Mouse (Mus musculus): ENCODE results near the gene Hsd17b7. TPM values are rescaled to one million over a fixed set of nuclear protein-coding genes. Genes with fewer than 3 reads are reported as not detected.

Hsd17b7 gene
- total and polyA plus RNA-seq, 2 experiments from 2014 or later: 20.9 to 29.0 TPM

- ATAC-seq (no peak; the same call in 1 of the 2 replicates), DNase-seq (peak; percentile 86)
- peak; percentile 85 for TF ChIP-seq CTCF (IDR thresholded peaks at IDR 0.05; ENCODE audit: low read depth)
- no peaks in the 10 kb centered on the region for H3K36me3 ChIP-seq (ENCODE audit: insufficient read depth)
- no peaks in the 10 kb centered on the region for H3K9me3 ChIP-seq (ENCODE audit: low read length)
- H3K4me2 ChIP-seq (ENCODE audit: low read depth): no peak overlapping the region
- no peak overlapping the region for H3K4me3 ChIP-seq (ENCODE audit: low read depth, low read length)
- no peak overlapping the region for H3K27ac ChIP-seq (ENCODE audit: low read depth, low read length)
- no peak overlapping the region for H3K9ac ChIP-seq
- H3K4me1 ChIP-seq (ENCODE audit: insufficient read depth): 0 out of 2 replicates have a peak, but pooled peaks cover 4% of the 10 kb centered on the region
- 7% methylated on average over 2 of the region's 2 CpGs for WGBS
- no peaks in the 10 kb centered on the region for H3K27me3 ChIP-seq (ENCODE audit: insufficient read depth, low read length)
Measured at GRCm38 (mm10) chr1:169939345-169939744, 29.7 kb downstream of the Hsd17b7 start.

DNA sequence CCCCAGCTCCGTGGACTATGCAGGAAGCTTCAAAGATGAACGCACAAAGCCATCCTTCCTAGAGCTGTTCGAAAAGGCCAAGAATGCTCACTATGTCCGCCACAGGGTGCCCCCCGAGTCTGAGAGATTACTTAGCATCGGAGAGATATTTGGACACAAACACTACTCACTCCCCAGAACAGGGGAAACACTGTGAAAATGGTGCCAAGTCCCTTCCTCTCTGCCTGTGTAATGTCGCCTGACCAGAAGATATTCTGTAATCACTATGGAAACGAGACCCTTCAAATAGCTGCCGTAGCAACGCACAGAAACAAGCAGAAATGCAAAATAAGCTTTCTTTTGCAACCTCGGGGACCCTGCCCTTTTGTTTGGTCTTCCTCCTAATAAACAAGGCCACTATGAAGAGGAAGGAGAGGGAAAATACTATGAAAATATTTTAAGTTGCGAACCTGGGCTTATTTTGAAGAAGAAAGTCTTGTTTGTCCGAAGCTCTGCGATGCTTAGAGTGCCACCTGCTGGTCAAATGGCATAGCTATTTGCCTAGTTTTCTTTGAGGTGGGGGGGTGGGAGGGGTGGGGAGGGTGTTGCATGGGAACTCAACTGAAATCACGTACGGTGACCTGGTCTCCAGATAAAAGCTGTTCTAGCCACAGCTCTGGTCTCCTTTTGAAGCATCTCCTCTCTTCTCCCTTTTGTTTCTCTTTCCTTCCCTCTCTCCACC is 34.9 kb downstream of the Hsd17b7 start:
- peak overlapping the region; percentile 51 for H3K4me2 ChIP-seq (ENCODE audit: low read depth)
- no peaks in the 10 kb centered on the region for H3K36me3 ChIP-seq (ENCODE audit: insufficient read depth)
- peaks cover 12% of the 10 kb centered on the region for H3K4me1 ChIP-seq (ENCODE audit: insufficient read depth)
- peak overlapping the region; percentile 78 for H3K27ac ChIP-seq (ENCODE audit: low read depth, low read length)
- H3K9me3 ChIP-seq (ENCODE audit: low read length): no peaks in the 10 kb centered on the region
- 9% methylated on average over 16 of the region's 16 CpGs for WGBS
- ATAC-seq (peak; percentile 87), DNase-seq (peak; percentile 86)
- H3K27me3 ChIP-seq (ENCODE audit: insufficient read depth, low read length): no peaks in the 10 kb centered on the region
- peak overlapping the region; percentile 35 for H3K4me3 ChIP-seq (ENCODE audit: low read depth, low read length)
- H3K9ac ChIP-seq: peak overlapping the region; percentile 43; the same call in 1 of the 2 replicates
- peak; percentile 72 for TF ChIP-seq CTCF (IDR thresholded peaks at IDR 0.05; ENCODE audit: low read depth)

DNA sequence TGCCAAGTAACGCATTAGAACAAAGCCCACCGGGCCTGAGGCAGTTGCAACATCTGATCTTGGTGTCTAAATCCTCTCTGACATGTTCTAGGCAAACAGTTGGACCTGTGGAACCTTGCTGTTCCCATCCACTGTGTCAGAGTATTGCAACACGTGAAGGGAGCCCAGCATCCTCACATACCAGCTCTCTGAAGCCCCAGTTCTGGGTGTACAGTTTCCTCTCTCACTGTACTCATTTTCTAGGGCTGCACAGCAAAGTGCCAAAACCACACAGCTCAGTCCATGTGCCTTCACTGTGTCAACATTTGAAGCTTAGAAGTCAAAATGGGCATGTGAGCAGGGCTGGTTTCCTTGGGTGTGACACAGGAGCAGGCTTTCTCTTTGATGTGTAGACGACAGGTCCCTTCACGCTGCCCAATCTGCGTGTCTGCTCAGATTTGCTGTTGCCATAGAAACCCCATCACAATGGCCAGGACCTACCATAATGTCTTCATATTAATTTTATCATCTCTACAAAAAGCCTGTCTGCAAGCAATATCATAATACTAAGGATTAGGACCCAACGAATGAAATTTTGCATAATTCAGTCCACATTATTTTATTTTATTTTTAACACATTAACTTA is 36.8 kb downstream of the Hsd17b7 start:
- no peaks in the 10 kb centered on the region for H3K9me3 ChIP-seq (ENCODE audit: low read length)
- H3K4me3 ChIP-seq (ENCODE audit: low read depth, low read length): no peak overlapping the region
- H3K27me3 ChIP-seq (ENCODE audit: insufficient read depth, low read length): no peaks in the 10 kb centered on the region
- peak overlapping the region; percentile 59 for H3K27ac ChIP-seq (ENCODE audit: low read depth, low read length)
- DNase-seq (peak; percentile 48), ATAC-seq (peak; percentile 51)
- 47% methylated on average over 7 of the region's 7 CpGs for WGBS
- H3K4me2 ChIP-seq (ENCODE audit: low read depth): no peak overlapping the region
- no peak for TF ChIP-seq CTCF (IDR thresholded peaks at IDR 0.05; ENCODE audit: low read depth)
- H3K4me1 ChIP-seq (ENCODE audit: insufficient read depth): peaks cover 12% of the 10 kb centered on the region
- no peak overlapping the region for H3K9ac ChIP-seq
- H3K36me3 ChIP-seq (ENCODE audit: insufficient read depth): no peaks in the 10 kb centered on the region

GRCm38 (mm10) chr1:169931698-169932097 is 37.3 kb downstream of the Hsd17b7 start:
- H3K4me3 ChIP-seq (ENCODE audit: low read depth, low read length): no peak overlapping the region
- no peaks in the 10 kb centered on the region for H3K36me3 ChIP-seq (ENCODE audit: insufficient read depth)
- H3K4me1 ChIP-seq (ENCODE audit: insufficient read depth): peaks cover 12% of the 10 kb centered on the region
- WGBS: 79% methylated on average over 7 of the region's 7 CpGs
- no peak overlapping the region for H3K4me2 ChIP-seq (ENCODE audit: low read depth)
- no peak overlapping the region for H3K9ac ChIP-seq
- TF ChIP-seq CTCF (IDR thresholded peaks at IDR 0.05; ENCODE audit: low read depth): no peak
- H3K9me3 ChIP-seq (ENCODE audit: low read length): no peaks in the 10 kb centered on the region
- no peak for DNase-seq
- no peaks in the 10 kb centered on the region for H3K27me3 ChIP-seq (ENCODE audit: insufficient read depth, low read length)
- peak overlapping the region; percentile 59; the same call in 1 of the 2 replicates for H3K27ac ChIP-seq (ENCODE audit: low read depth, low read length)
- ATAC-seq: no peak

- WGBS: 5% methylated on average over 12 of the region's 12 CpGs
- Histone ChIP-seq H3K4me1 (ENCODE audit: insufficient read depth) (peaks cover under 1% of the 10 kb centered on the region), H3K4me3 (ENCODE audit: low read depth, low read length) (0 out of 2 replicates have a peak within 1 kb of the TSS, but pooled peaks have one; percentile 0)
Measured at GRCm38 (mm10) chr1:169928454-169928971, 40.5 kb downstream of the Hsd17b7 start, which contains the start of gene Ccdc190. TSS of gene Ccdc190 (plus strand) at chr1:169928648.

GRCm38 (mm10) chr1:169927753-169928369 is 41.2 kb downstream of the Hsd17b7 start:
- no peaks in the 10 kb centered on the region for H3K9me3 ChIP-seq (ENCODE audit: low read length)
- no peaks in the 10 kb centered on the region for H3K36me3 ChIP-seq (ENCODE audit: insufficient read depth)
- H3K4me2 ChIP-seq (ENCODE audit: low read depth): peak overlapping the region; percentile 35; the same call in 1 of the 2 replicates
- no peaks in the 10 kb centered on the region for H3K27me3 ChIP-seq (ENCODE audit: insufficient read depth, low read length)
- no peak overlapping the region for H3K4me3 ChIP-seq (ENCODE audit: low read depth, low read length)
- DNase-seq (no peak), ATAC-seq (peak; percentile 51)
- TF ChIP-seq CTCF (IDR thresholded peaks at IDR 0.05; ENCODE audit: low read depth): no peak
- H3K4me1 ChIP-seq (ENCODE audit: insufficient read depth): no peaks in the 10 kb centered on the region; the same call in 1 of the 2 replicates
- 14% methylated on average over 8 of the region's 8 CpGs for WGBS
- peak overlapping the region; percentile 57 for H3K27ac ChIP-seq (ENCODE audit: low read depth, low read length)
- no peak overlapping the region; the same call in 1 of the 2 replicates for H3K9ac ChIP-seq

More at GRCm38 (mm10) chr1:169928454-169928971, 40.5 kb downstream of the Hsd17b7 start, which contains the start of gene Ccdc190:
- peak; percentile 84 for ATAC-seq
- Histone ChIP-seq H3K36me3 (ENCODE audit: insufficient read depth) (no peaks in the 10 kb centered on the region), H3K9me3 (ENCODE audit: low read length) (no peaks in the 10 kb centered on the region), H3K4me2 (ENCODE audit: low read depth) (peak within 1 kb of the TSS; percentile 35), H3K27ac (ENCODE audit: low read depth, low read length) (peak within 1 kb of the TSS; percentile 57), H3K9ac (peak within 1 kb of the TSS; percentile 22; the same call in 1 of the 2 replicates), H3K27me3 (ENCODE audit: insufficient read depth, low read length) (no peaks in the 10 kb centered on the region)
- peak; percentile 54 for DNase-seq
- no peak for TF ChIP-seq CTCF (IDR thresholded peaks at IDR 0.05; ENCODE audit: low read depth)
